Mouse (Mus musculus): Measurements from ENCODE around the gene Ccl3. TPM values are rescaled to one million over a fixed set of nuclear protein-coding genes. Genes with fewer than 3 reads are reported as not detected.

The Ccl3 gene
- polyA plus RNA-seq (2014; fragmentation: Nextera tagmentation; extraction: Ambion mirVana), result 1.4 and 1.5 TPM in 2 replicates

DNA sequence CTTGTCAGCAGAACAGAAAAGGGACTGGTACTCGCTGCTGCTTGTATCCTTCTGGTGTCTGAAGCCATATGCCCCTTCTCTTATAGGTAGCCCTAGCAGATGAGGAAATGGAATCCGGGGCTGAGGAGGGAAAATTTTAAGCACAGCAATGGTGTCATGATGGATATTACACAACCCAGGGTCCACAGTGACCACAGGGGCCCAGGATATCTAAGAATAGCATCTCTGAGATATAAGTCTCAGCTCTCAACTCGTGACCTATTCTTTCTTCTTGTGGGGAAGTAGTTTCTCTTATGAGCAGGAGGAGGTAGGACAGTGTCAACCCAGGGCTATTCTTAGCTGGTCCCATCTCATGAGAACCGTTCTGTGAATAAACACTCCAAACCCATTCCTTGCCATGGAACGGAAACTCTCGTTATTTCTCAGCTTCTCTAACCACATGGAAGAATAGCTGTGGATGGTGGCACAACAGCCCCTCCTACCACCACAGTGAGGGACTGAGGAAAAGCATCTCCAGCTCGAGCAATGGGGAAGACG, at the start of gene Ccl3:
Gene Ccl3, minus strand, starts transcription at position 51 of the 537 bp plus-strand sequence.
- Histone ChIP-seq H3K27me3 (ENCODE audit: control insufficient read depth, insufficient read depth, low read length) (no peaks in the 10 kb centered on the region), H3K4me1 (ENCODE audit: control insufficient read depth, insufficient read depth, low read length) (no peaks in the 10 kb centered on the region), H3K4me2 (no peak within 1 kb of the TSS), H3K27ac (ENCODE audit: low read depth, low read length) (no peak within 1 kb of the TSS), H3K9ac (ENCODE audit: low read depth, low read length) (no peak within 1 kb of the TSS), H3K36me3 (ENCODE audit: control insufficient read depth, insufficient read depth, low read length) (no peaks in the 10 kb centered on the region), H3K4me3 (ENCODE audit: low read depth, low read length) (no peak within 1 kb of the TSS), H3K9me3 (replicated peaks; ENCODE audit: control insufficient read depth, low read length) (no peaks in the 10 kb centered on the region)
- ATAC-seq (replicated peaks; ENCODE audit: insufficient number of reproducible peaks, low FRiP score, low TSS enrichment), result no peak
- 67% methylated on average over 8 of the region's 8 CpGs for WGBS (ENCODE audit: insufficient replicate concordance)

DNA sequence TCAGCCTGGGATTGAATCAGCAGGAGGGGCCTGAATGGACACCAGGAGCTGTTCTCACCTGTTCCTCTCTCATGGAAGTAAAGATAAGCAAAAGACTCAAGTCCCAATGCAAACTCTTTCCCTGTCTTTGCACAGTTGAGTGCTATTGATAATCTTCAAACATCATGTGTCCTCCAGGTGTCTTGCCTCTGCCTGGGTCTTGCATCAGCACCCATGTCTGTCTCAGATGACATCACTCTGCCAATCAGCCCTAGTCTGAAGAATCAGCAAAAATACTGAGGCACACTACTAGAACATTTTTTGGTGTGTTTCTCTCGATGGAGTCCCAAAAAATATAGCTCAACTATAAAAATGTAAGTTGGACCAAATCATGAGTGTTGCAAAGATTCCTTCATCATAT, 42.9 kb upstream of the Ccl3 start:
- ATAC-seq (replicated peaks; ENCODE audit: insufficient number of reproducible peaks, low FRiP score, low TSS enrichment), result no peak
- Histone ChIP-seq H3K27ac (ENCODE audit: low read depth, low read length) (no peak overlapping the region), H3K4me3 (ENCODE audit: low read depth, low read length) (no peak overlapping the region), H3K4me1 (ENCODE audit: control insufficient read depth, insufficient read depth, low read length) (no peaks in the 10 kb centered on the region), H3K36me3 (ENCODE audit: control insufficient read depth, insufficient read depth, low read length) (no peaks in the 10 kb centered on the region), H3K9ac (ENCODE audit: low read depth, low read length) (no peak overlapping the region), H3K27me3 (ENCODE audit: control insufficient read depth, insufficient read depth, low read length) (no peaks in the 10 kb centered on the region), H3K4me2 (no peak overlapping the region), H3K9me3 (replicated peaks; ENCODE audit: control insufficient read depth, low read length) (no peaks in the 10 kb centered on the region)
- WGBS (ENCODE audit: insufficient replicate concordance), result 39% methylated on average over 1 of the region's 1 CpGs

DNA sequence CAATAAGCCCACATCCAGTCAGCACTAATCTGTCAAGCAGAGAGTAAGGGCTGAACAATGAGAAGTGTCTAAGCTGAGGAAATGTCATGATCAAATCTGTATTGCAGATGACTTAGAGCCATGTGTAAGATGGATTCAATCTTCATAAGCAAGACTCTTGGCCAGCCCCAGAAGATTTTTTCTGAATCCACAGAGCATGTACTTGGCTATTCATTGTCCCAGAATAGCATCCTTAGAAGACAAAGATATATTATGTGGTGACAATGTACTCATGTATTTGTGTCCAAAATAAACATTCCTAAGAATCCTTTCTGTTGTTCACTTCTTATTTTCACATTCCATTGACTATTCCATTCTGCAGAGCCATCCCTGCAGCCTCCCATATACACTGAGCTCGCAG, 40.8 kb upstream of the Ccl3 start:
- H3K9me3 ChIP-seq (replicated peaks; ENCODE audit: control insufficient read depth, low read length), result no peaks in the 10 kb centered on the region
- WGBS (ENCODE audit: insufficient replicate concordance), result 74% methylated on average over 1 of the region's 1 CpGs
- no peak overlapping the region for H3K9ac ChIP-seq (ENCODE audit: low read depth, low read length)
- H3K27ac ChIP-seq (ENCODE audit: low read depth, low read length), result no peak overlapping the region
- no peak for ATAC-seq (replicated peaks; ENCODE audit: insufficient number of reproducible peaks, low FRiP score, low TSS enrichment)
- no peak overlapping the region for H3K4me3 ChIP-seq (ENCODE audit: low read depth, low read length)
- no peaks in the 10 kb centered on the region for H3K4me1 ChIP-seq (ENCODE audit: control insufficient read depth, insufficient read depth, low read length)
- no peaks in the 10 kb centered on the region for H3K27me3 ChIP-seq (ENCODE audit: control insufficient read depth, insufficient read depth, low read length)
- no peaks in the 10 kb centered on the region for H3K36me3 ChIP-seq (ENCODE audit: control insufficient read depth, insufficient read depth, low read length)
- no peak overlapping the region for H3K4me2 ChIP-seq

DNA sequence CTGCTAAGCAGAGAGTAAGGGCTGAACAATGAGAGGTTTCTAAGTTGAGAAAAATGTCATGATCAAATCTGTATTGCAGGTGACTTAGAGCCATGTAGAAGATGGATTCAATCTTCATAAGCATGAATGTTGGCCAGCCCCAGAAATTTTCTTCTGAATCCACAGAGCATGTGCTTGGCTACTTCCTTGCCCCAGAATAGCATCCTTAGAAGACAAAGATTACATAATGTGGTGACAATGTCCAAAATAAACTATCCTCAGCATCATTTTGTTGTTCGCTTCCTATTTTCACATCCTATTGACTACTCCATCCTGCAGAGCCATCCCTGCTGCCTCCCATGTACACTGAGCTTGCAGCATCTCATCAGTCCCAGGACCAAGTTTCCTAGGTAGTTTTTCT, 26.5 kb upstream of the Ccl3 start:
- Histone ChIP-seq H3K4me1 (ENCODE audit: control insufficient read depth, insufficient read depth, low read length) (no peaks in the 10 kb centered on the region), H3K4me3 (ENCODE audit: low read depth, low read length) (no peak overlapping the region), H3K36me3 (ENCODE audit: control insufficient read depth, insufficient read depth, low read length) (no peaks in the 10 kb centered on the region), H3K27me3 (ENCODE audit: control insufficient read depth, insufficient read depth, low read length) (no peaks in the 10 kb centered on the region; the same call in 1 of the 2 replicates), H3K4me2 (no peak overlapping the region), H3K9me3 (replicated peaks; ENCODE audit: control insufficient read depth, low read length) (no peaks in the 10 kb centered on the region), H3K9ac (ENCODE audit: low read depth, low read length) (no peak overlapping the region), H3K27ac (ENCODE audit: low read depth, low read length) (no peak overlapping the region)
- ATAC-seq (replicated peaks; ENCODE audit: insufficient number of reproducible peaks, low FRiP score, low TSS enrichment), result no peak
- 90% methylated on average over 1 of the region's 1 CpGs for WGBS (ENCODE audit: insufficient replicate concordance)

DNA sequence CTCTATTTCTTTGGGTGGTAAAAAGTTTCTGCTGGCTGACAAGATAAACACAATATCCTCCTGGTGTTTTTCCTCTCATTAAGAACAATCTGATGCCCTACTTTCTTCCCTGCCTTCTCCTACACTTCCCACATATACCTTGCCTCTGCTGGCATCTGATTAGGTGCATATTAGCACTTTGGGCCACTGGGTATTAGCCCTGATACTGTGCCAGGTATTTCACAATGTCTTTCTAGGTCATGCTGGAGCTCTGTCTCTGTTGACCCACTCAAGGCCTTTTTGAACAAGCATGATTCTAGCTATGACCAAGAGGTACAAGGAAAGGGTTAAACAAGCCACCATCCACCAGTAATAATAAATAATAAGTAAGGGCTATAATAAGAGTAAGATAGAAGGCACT, 22.6 kb upstream of the Ccl3 start:
- Histone ChIP-seq H3K9me3 (replicated peaks; ENCODE audit: control insufficient read depth, low read length) (no peaks in the 10 kb centered on the region), H3K36me3 (ENCODE audit: control insufficient read depth, insufficient read depth, low read length) (no peaks in the 10 kb centered on the region), H3K27me3 (ENCODE audit: control insufficient read depth, insufficient read depth, low read length) (no peaks in the 10 kb centered on the region; the same call in 1 of the 2 replicates), H3K9ac (ENCODE audit: low read depth, low read length) (no peak overlapping the region), H3K4me1 (ENCODE audit: control insufficient read depth, insufficient read depth, low read length) (no peaks in the 10 kb centered on the region), H3K4me3 (ENCODE audit: low read depth, low read length) (no peak overlapping the region), H3K4me2 (no peak overlapping the region), H3K27ac (ENCODE audit: low read depth, low read length) (no peak overlapping the region)
- ATAC-seq (replicated peaks; ENCODE audit: insufficient number of reproducible peaks, low FRiP score, low TSS enrichment), result no peak

DNA sequence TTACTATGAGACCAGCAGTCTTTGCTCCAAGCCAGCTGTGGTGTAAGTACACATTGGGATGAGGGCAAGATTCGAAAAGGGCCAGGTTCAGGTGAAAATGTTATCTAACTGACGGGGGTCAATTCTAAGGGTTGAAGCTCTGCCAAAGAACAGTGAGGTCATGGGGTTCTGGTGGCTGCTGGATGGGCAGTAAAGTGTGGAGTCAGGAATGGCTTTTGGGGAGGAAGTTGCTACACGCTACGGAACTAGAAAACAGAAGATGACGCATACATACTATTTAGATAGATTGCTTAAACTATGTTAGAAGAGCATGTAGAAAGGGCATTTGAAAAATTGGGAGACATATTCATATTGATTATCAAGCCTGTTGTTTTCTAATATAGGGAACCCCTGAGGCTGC, 14.4 kb upstream of the Ccl3 start:
- no peak for ATAC-seq (replicated peaks; ENCODE audit: insufficient number of reproducible peaks, low FRiP score, low TSS enrichment)
- Histone ChIP-seq H3K27ac (ENCODE audit: low read depth, low read length) (no peak overlapping the region), H3K4me3 (ENCODE audit: low read depth, low read length) (no peak overlapping the region), H3K9me3 (replicated peaks; ENCODE audit: control insufficient read depth, low read length) (no peaks in the 10 kb centered on the region), H3K4me2 (no peak overlapping the region), H3K4me1 (ENCODE audit: control insufficient read depth, insufficient read depth, low read length) (no peaks in the 10 kb centered on the region), H3K9ac (ENCODE audit: low read depth, low read length) (no peak overlapping the region), H3K36me3 (ENCODE audit: control insufficient read depth, insufficient read depth, low read length) (no peaks in the 10 kb centered on the region), H3K27me3 (ENCODE audit: control insufficient read depth, insufficient read depth, low read length) (no peaks in the 10 kb centered on the region)
- 68% methylated on average over 5 of the region's 5 CpGs for WGBS (ENCODE audit: insufficient replicate concordance)

DNA sequence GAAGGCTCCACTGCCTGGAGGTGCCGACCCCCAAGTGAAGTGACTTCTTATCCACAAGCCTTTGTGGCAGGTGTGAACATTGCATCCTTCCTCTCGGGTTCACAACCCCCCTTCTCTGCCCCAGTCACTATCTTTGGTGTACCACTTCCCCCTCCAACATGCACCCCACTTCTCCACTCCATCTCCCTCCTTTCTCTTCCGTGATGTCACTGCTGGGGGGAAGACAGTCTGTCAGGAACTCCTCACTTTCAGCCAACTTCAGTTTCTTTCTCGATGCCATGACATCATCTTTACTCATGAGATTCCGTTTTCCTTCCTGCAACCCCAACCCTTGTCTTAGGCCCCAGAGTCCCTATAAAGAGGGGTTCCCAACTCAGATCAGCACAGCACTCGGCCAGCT, 13.0 kb upstream of the Ccl3 start, which contains the start of gene Ccl4:
Gene Ccl4, plus strand, starts transcription at position 381 of the 400 bp plus-strand sequence.
- H3K9me3 ChIP-seq (replicated peaks; ENCODE audit: control insufficient read depth, low read length), result no peaks in the 10 kb centered on the region
- no peaks in the 10 kb centered on the region for H3K4me1 ChIP-seq (ENCODE audit: control insufficient read depth, insufficient read depth, low read length)
- no peak within 1 kb of the TSS for H3K4me3 ChIP-seq (ENCODE audit: low read depth, low read length)
- H3K36me3 ChIP-seq (ENCODE audit: control insufficient read depth, insufficient read depth, low read length), result no peaks in the 10 kb centered on the region
- no peak within 1 kb of the TSS for H3K4me2 ChIP-seq
- H3K9ac ChIP-seq (ENCODE audit: low read depth, low read length), result no peak within 1 kb of the TSS
- no peak for ATAC-seq (replicated peaks; ENCODE audit: insufficient number of reproducible peaks, low FRiP score, low TSS enrichment)
- 71% methylated on average over 6 of the region's 6 CpGs for WGBS (ENCODE audit: insufficient replicate concordance)
- no peak within 1 kb of the TSS for H3K27ac ChIP-seq (ENCODE audit: low read depth, low read length)
- no peaks in the 10 kb centered on the region for H3K27me3 ChIP-seq (ENCODE audit: control insufficient read depth, insufficient read depth, low read length)

DNA sequence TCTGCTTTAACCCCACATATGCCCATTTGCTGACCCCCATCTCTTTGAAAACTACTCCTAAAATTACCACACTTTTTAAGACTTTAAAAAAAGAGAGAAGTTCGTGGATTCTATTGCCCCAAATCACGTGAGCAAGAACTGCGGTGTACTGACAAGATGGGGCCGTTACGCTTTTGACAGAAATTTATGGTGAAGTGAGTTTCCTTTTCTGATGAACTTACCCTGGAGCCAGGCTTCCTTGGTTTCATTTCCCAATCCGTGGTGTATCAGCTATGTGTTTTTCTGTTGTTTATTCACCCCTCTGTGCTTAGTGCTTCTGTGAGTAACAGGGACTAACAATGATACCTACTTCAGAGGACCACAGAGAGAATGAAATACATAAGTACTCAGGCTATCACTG, 9.6 kb upstream of the Ccl3 start:
- Histone ChIP-seq H3K4me3 (ENCODE audit: low read depth, low read length) (no peak overlapping the region), H3K4me1 (ENCODE audit: control insufficient read depth, insufficient read depth, low read length) (no peaks in the 10 kb centered on the region), H3K4me2 (no peak overlapping the region), H3K27me3 (ENCODE audit: control insufficient read depth, insufficient read depth, low read length) (no peaks in the 10 kb centered on the region), H3K9me3 (replicated peaks; ENCODE audit: control insufficient read depth, low read length) (no peaks in the 10 kb centered on the region), H3K27ac (ENCODE audit: low read depth, low read length) (no peak overlapping the region), H3K36me3 (ENCODE audit: control insufficient read depth, insufficient read depth, low read length) (no peaks in the 10 kb centered on the region), H3K9ac (ENCODE audit: low read depth, low read length) (no peak overlapping the region)
- 76% methylated on average over 6 of the region's 6 CpGs for WGBS (ENCODE audit: insufficient replicate concordance)
- no peak for ATAC-seq (replicated peaks; ENCODE audit: insufficient number of reproducible peaks, low FRiP score, low TSS enrichment)

GRCm38 (mm10) chr11:83657508-83657907, 8.4 kb upstream of the Ccl3 start:
- 81% methylated on average over 3 of the region's 3 CpGs for WGBS (ENCODE audit: insufficient replicate concordance)

More at GRCm38 (mm10) chr11:83657508-83657907, 8.4 kb upstream of the Ccl3 start:
- no peaks in the 10 kb centered on the region for H3K36me3 ChIP-seq (ENCODE audit: control insufficient read depth, insufficient read depth, low read length)
- H3K27ac ChIP-seq (ENCODE audit: low read depth, low read length), result no peak overlapping the region
- H3K4me1 ChIP-seq (ENCODE audit: control insufficient read depth, insufficient read depth, low read length), result no peaks in the 10 kb centered on the region
- no peaks in the 10 kb centered on the region for H3K27me3 ChIP-seq (ENCODE audit: control insufficient read depth, insufficient read depth, low read length)
- no peak for ATAC-seq (replicated peaks; ENCODE audit: insufficient number of reproducible peaks, low FRiP score, low TSS enrichment)
- H3K4me3 ChIP-seq (ENCODE audit: low read depth, low read length), result no peak overlapping the region
- no peak overlapping the region for H3K9ac ChIP-seq (ENCODE audit: low read depth, low read length)
- no peaks in the 10 kb centered on the region for H3K9me3 ChIP-seq (replicated peaks; ENCODE audit: control insufficient read depth, low read length)
- H3K4me2 ChIP-seq, result no peak overlapping the region
